Mouse (Mus musculus): ENCODE measurements around the gene Gm48552. TPM values are rescaled to one million over a fixed set of nuclear protein-coding genes. Genes with fewer than 3 reads are reported as not detected.

The Gm48552 gene
- polyA plus RNA-seq (2015; fragmentation: Nextera tagmentation; extraction: Ambion mirVana) = 1.3 and 2.5 TPM in 2 replicates

- Histone ChIP-seq H3K27me3 (no peaks in the 10 kb centered on the region), H3K27ac (replicated peaks) (no peak within 1 kb of the TSS; the same call in 1 of the 2 replicates), H3K4me2 (no peak within 1 kb of the TSS), H3K9me3 (no peaks in the 10 kb centered on the region), H3K36me3 (peaks cover 41% of the 10 kb centered on the region), H3K4me1 (replicated peaks) (peaks cover 31% of the 10 kb centered on the region), H3K9ac (peak within 1 kb of the TSS; percentile 49), H3K4me3 (no peak within 1 kb of the TSS)
- ATAC-seq (ENCODE audit: low read depth) = no peak
- 87% methylated on average over 5 of the region's 5 CpGs for WGBS
These were observed at the start of gene Gm48552 for GRCm38 (mm10) chr10:81388505-81389055. Gm48552 (plus strand) TSS chr10:81389005.

GRCm38 (mm10) chr10:81340551-81341332 is 48.1 kb upstream of the Gm48552 start:
- Histone ChIP-seq H3K9me3 (no peaks in the 10 kb centered on the region), H3K27ac (replicated peaks) (no peak overlapping the region), H3K4me2 (no peak overlapping the region), H3K9ac (no peak overlapping the region), H3K36me3 (no peaks in the 10 kb centered on the region), H3K27me3 (peaks cover 81% of the 10 kb centered on the region), H3K4me3 (no peak overlapping the region), H3K4me1 (replicated peaks) (peaks cover 8% of the 10 kb centered on the region)
- no peak for ATAC-seq (ENCODE audit: low read depth)
- 34% methylated on average over 17 of the region's 17 CpGs for WGBS

- peaks cover 83% of the 10 kb centered on the region for H3K27me3 ChIP-seq
- peaks cover 10% of the 10 kb centered on the region for H3K4me1 ChIP-seq (replicated peaks)
- no peaks in the 10 kb centered on the region for H3K36me3 ChIP-seq
- no peak overlapping the region for H3K9ac ChIP-seq
- no peak overlapping the region for H3K4me3 ChIP-seq
- no peak overlapping the region for H3K4me2 ChIP-seq
- no peak for ATAC-seq (ENCODE audit: low read depth)
- no peaks in the 10 kb centered on the region for H3K9me3 ChIP-seq
- no peak overlapping the region for H3K27ac ChIP-seq (replicated peaks)
- 36% methylated on average over 16 of the region's 16 CpGs for WGBS
These were observed 47.4 kb upstream of the Gm48552 start for GRCm38 (mm10) chr10:81341333-81341949.

- Histone ChIP-seq H3K4me3 (peak within 1 kb of the TSS; percentile 43), H3K27me3 (peaks cover 83% of the 10 kb centered on the region), H3K4me2 (peak within 1 kb of the TSS; percentile 68), H3K27ac (replicated peaks) (no peak within 1 kb of the TSS), H3K36me3 (no peaks in the 10 kb centered on the region), H3K4me1 (replicated peaks) (peaks cover 19% of the 10 kb centered on the region), H3K9me3 (no peaks in the 10 kb centered on the region), H3K9ac (peak within 1 kb of the TSS; percentile 65)
- 5% methylated on average over 66 of the region's 67 CpGs for WGBS
- ATAC-seq (ENCODE audit: low read depth) = no peak
These were observed 45.9 kb upstream of the Gm48552 start, which contains the start of gene Gipc3 for GRCm38 (mm10) chr10:81342686-81343505. Gipc3 (minus strand) TSS chr10:81343266.

- WGBS = 58% methylated on average over 8 of the region's 8 CpGs
- Histone ChIP-seq H3K9me3 (no peaks in the 10 kb centered on the region), H3K36me3 (no peaks in the 10 kb centered on the region), H3K27me3 (peaks cover 74% of the 10 kb centered on the region), H3K27ac (replicated peaks) (no peak overlapping the region), H3K4me1 (replicated peaks) (peaks cover 27% of the 10 kb centered on the region), H3K9ac (no peak overlapping the region), H3K4me2 (no peak overlapping the region), H3K4me3 (no peak overlapping the region)
- no peak for ATAC-seq (ENCODE audit: low read depth)
These were observed 44.2 kb upstream of the Gm48552 start for GRCm38 (mm10) chr10:81344421-81345161.

GRCm38 (mm10) chr10:81345162-81345534 is 43.7 kb upstream of the Gm48552 start:
- Histone ChIP-seq H3K4me2 (no peak overlapping the region), H3K9ac (no peak overlapping the region), H3K36me3 (no peaks in the 10 kb centered on the region), H3K4me1 (replicated peaks) (peaks cover 32% of the 10 kb centered on the region), H3K27ac (replicated peaks) (no peak overlapping the region), H3K4me3 (no peak overlapping the region), H3K9me3 (no peaks in the 10 kb centered on the region), H3K27me3 (peaks cover 70% of the 10 kb centered on the region)
- 90% methylated on average over 4 of the region's 4 CpGs for WGBS
- ATAC-seq (ENCODE audit: low read depth) = no peak

DNA sequence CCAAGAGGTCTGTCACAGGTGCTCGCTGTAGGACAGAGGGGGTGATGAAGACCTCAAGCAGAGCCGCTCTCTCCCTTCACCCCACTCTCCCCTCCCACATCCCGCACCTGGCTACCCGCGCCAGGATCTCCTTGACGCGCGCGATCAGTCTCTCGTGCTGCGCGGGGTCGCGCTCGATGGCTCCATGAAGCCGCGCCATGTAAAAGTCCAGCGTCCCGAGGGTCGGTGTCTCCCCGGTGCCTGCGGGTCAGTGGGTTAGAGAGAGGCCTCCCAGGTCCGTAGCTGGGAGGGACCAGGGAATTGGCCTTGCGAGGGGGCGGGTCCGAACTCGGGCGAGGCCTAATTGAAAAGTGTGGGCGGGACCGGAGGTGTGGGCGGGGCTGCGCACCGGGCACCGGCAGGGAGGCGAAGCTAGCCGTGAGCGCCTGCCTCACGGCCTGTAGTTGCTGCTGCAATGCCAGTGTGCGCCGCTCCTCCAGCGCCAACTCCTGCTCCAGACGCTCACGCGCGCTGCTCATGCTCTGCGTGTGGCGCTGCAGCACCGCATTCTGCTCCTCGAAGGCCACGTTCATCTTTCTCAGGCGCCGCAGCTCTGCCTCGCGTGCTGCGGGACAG is 42.2 kb upstream of the Gm48552 start:
- peak overlapping the region; percentile 29 for H3K4me3 ChIP-seq
- H3K9me3 ChIP-seq = no peaks in the 10 kb centered on the region
- H3K27me3 ChIP-seq = peaks cover 56% of the 10 kb centered on the region
- H3K27ac ChIP-seq (replicated peaks) = no peak overlapping the region; the same call in 1 of the 2 replicates
- no peak for ATAC-seq (ENCODE audit: low read depth)
- H3K9ac ChIP-seq = peak overlapping the region; percentile 53; the same call in 1 of the 2 replicates
- no peaks in the 10 kb centered on the region for H3K36me3 ChIP-seq
- H3K4me1 ChIP-seq (replicated peaks) = peaks cover 38% of the 10 kb centered on the region
- 6% methylated on average over 55 of the region's 55 CpGs for WGBS
- peak overlapping the region; percentile 53 for H3K4me2 ChIP-seq

GRCm38 (mm10) chr10:81349146-81349545 is 39.7 kb upstream of the Gm48552 start:
- Histone ChIP-seq H3K27me3 (peaks cover 31% of the 10 kb centered on the region), H3K4me3 (peak overlapping the region; percentile 66), H3K9ac (peak overlapping the region; percentile 80), H3K4me2 (peak overlapping the region; percentile 85), H3K4me1 (replicated peaks) (peaks cover 30% of the 10 kb centered on the region), H3K9me3 (no peaks in the 10 kb centered on the region), H3K36me3 (no peaks in the 10 kb centered on the region), H3K27ac (replicated peaks) (no peak overlapping the region)
- 4% methylated on average over 12 of the region's 12 CpGs for WGBS
- ATAC-seq (ENCODE audit: low read depth) = no peak

DNA sequence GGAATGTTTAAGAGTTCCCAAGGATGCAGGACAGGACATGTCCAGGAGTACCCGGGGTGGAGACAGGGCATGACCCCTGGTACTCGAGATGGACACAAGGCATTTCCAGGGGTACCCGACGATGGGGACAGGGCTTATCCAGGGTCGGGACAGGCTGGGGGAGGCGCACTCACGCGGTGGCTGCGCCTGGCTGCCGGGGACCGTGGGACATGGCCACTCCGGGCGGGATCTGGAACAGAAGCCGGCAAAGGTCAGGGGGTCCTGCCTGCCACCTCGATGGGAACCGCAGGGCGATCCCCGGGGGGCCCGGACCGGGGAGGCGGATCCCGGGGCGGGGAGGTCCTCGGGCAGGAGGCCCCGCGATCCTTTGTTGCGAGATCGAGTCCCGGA is 38.8 kb upstream of the Gm48552 start:
- WGBS = 0% methylated on average over 29 of the region's 29 CpGs
- peak; percentile 10; the same call in 1 of the 2 replicates for ATAC-seq (ENCODE audit: low read depth)
- H3K27ac ChIP-seq (replicated peaks) = 0 out of 2 replicates have a peak overlapping the region, but pooled peaks have one; percentile 34

DNA sequence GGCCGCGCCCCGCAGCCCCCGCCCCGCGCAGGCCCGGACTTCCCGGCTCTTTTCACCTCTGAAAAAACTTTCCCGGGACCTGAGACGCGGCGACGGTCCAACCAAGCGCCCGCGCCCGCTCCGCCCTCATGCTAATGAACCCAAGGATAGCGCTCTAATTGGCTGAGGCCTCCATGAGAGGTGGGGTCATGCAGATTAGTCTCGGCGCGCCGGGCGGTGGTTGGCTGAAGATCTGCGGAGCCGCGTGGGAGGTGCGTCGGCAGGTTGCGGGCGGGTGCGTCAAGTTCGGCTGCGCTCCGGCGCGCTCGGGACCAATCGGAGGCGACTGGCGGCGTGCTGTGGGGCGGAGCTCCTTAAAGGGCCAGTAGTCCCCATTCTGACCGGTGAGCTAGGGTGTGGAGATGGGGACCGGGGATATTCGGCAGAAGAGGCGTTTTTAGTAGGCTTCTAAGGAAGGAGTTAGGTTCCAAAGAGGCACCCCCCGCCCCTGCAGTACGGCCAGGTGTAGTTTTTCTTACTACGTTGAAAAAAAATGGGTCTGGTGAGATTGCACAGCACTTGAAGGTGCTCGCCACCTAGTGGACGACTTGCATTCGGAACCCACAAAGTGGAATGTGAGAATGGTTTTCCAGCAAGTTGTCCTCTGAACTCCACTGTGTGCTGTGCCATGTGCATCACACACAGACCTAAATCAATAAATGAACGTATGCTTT is 38.3 kb upstream of the Gm48552 start, which contains the start of gene Hmg20b:
Gene Hmg20b (minus strand): TSS at position 130 of the 713 bp plus-strand sequence.
- peak within 1 kb of the TSS; percentile 85 for H3K4me2 ChIP-seq
- H3K9me3 ChIP-seq = no peaks in the 10 kb centered on the region
- ATAC-seq (ENCODE audit: low read depth) = peak; percentile 96
- no peaks in the 10 kb centered on the region for H3K36me3 ChIP-seq
- H3K9ac ChIP-seq = peak within 1 kb of the TSS; percentile 80
- peaks cover 30% of the 10 kb centered on the region for H3K4me1 ChIP-seq (replicated peaks)
- peak within 1 kb of the TSS; percentile 66 for H3K4me3 ChIP-seq
- peak within 1 kb of the TSS; percentile 67; the same call in 1 of the 2 replicates for H3K27ac ChIP-seq (replicated peaks)
- peaks cover 18% of the 10 kb centered on the region for H3K27me3 ChIP-seq
- under 1% methylated on average over 54 of the region's 54 CpGs for WGBS

More for the DNA sequence above, 38.8 kb upstream of the Gm48552 start:
- peak overlapping the region; percentile 85 for H3K4me2 ChIP-seq
- H3K9ac ChIP-seq = peak overlapping the region; percentile 80
- peak overlapping the region; percentile 66 for H3K4me3 ChIP-seq
- no peaks in the 10 kb centered on the region for H3K9me3 ChIP-seq
- peaks cover 30% of the 10 kb centered on the region for H3K4me1 ChIP-seq (replicated peaks)
- no peaks in the 10 kb centered on the region for H3K36me3 ChIP-seq
- peaks cover 23% of the 10 kb centered on the region for H3K27me3 ChIP-seq

Data from neural tube, embryonic 13.5 days (tissue).